Mouse (Mus musculus): Measurements from ENCODE around the gene Endog. TPM values are rescaled to one million over a fixed set of nuclear protein-coding genes. Genes with fewer than 3 reads are reported as not detected.
"Not testable (repeated sequence)": the region's sequence is repeated elsewhere in the genome, so short reads cannot be mapped to it uniquely, and the experiment has no call there.

Gene Endog
- 15.9 and 17.5 TPM in 2 replicates for polyA plus RNA-seq (2016; fragmentation: Nextera tagmentation; extraction: Ambion mirVana)

GRCm38 (mm10) chr2:30171371-30171996 lies at the start of gene Endog:
Gene Endog (plus strand): TSS chr2:30171493.
- peak; percentile 86 for DNase-seq (ENCODE audit: low spot score)
- peak within 1 kb of the TSS; percentile 92 for H3K27ac ChIP-seq
- peaks cover 43% of the 10 kb centered on the region for H3K36me3 ChIP-seq
- under 1% methylated on average over 74 of the region's 75 CpGs for WGBS
- peaks cover 6% of the 10 kb centered on the region; the same call in 1 of the 2 replicates for H3K27me3 ChIP-seq (ENCODE audit: insufficient read depth, poor library complexity, severe bottlenecking)
- peaks cover 22% of the 10 kb centered on the region for H3K4me1 ChIP-seq (replicated peaks)
- H3K4me3 ChIP-seq: peak within 1 kb of the TSS; percentile 73
- H3K9me3 ChIP-seq: peaks cover 12% of the 10 kb centered on the region

GRCm38 (mm10) chr2:30122766-30123165 lies 48.5 kb upstream of the Endog start:
- H3K9me3 ChIP-seq: no peaks in the 10 kb centered on the region
- H3K27ac ChIP-seq: no peak overlapping the region
- H3K27me3 ChIP-seq (ENCODE audit: insufficient read depth, poor library complexity, severe bottlenecking): no peaks in the 10 kb centered on the region
- H3K4me3 ChIP-seq: no peak overlapping the region
- DNase-seq (ENCODE audit: low spot score): no peak
- 0 out of 2 replicates have a peak, but pooled peaks cover 5% of the 10 kb centered on the region for H3K36me3 ChIP-seq
- 86% methylated on average over 5 of the region's 5 CpGs for WGBS
- H3K4me1 ChIP-seq (replicated peaks): peaks cover 45% of the 10 kb centered on the region

- peak overlapping the region; percentile 95 for H3K27ac ChIP-seq
- no peaks in the 10 kb centered on the region for H3K9me3 ChIP-seq
- DNase-seq (ENCODE audit: low spot score): no peak
- 2% methylated on average over 44 of the region's 44 CpGs for WGBS
- 0 out of 2 replicates have a peak, but pooled peaks cover 5% of the 10 kb centered on the region for H3K36me3 ChIP-seq
- no peaks in the 10 kb centered on the region for H3K27me3 ChIP-seq (ENCODE audit: insufficient read depth, poor library complexity, severe bottlenecking)
- H3K4me1 ChIP-seq (replicated peaks): peaks cover 43% of the 10 kb centered on the region
- H3K4me3 ChIP-seq: peak overlapping the region; percentile 93
These were observed 47.4 kb upstream of the Endog start for GRCm38 (mm10) chr2:30123729-30124471.

GRCm38 (mm10) chr2:30124472-30125274 lies 46.6 kb upstream of the Endog start, which contains the start of gene Zer1:
Gene Zer1 (minus strand): TSS chr2:30124585.
- DNase-seq (ENCODE audit: low spot score): peak; percentile 93
- Histone ChIP-seq H3K27me3 (ENCODE audit: insufficient read depth, poor library complexity, severe bottlenecking) (no peaks in the 10 kb centered on the region), H3K4me3 (peak within 1 kb of the TSS; percentile 93), H3K36me3 (0 out of 2 replicates have a peak, but pooled peaks cover 5% of the 10 kb centered on the region), H3K27ac (peak within 1 kb of the TSS; percentile 95), H3K9me3 (no peaks in the 10 kb centered on the region), H3K4me1 (replicated peaks) (peaks cover 36% of the 10 kb centered on the region)
- 10% methylated on average over 31 of the region's 31 CpGs for WGBS

GRCm38 (mm10) chr2:30128789-30129188 lies 42.5 kb upstream of the Endog start:
- Histone ChIP-seq H3K27me3 (ENCODE audit: insufficient read depth, poor library complexity, severe bottlenecking) (no peaks in the 10 kb centered on the region), H3K4me3 (no peak overlapping the region), H3K9me3 (no peaks in the 10 kb centered on the region), H3K27ac (no peak overlapping the region), H3K36me3 (no peaks in the 10 kb centered on the region), H3K4me1 (replicated peaks) (peaks cover 24% of the 10 kb centered on the region)
- WGBS: 31% methylated on average over 2 of the region's 2 CpGs
- DNase-seq (ENCODE audit: low spot score): peak; percentile 14

GRCm38 (mm10) chr2:30130156-30130555 lies 41.1 kb upstream of the Endog start:
- 84% methylated on average over 4 of the region's 4 CpGs for WGBS
- H3K27me3 ChIP-seq (ENCODE audit: insufficient read depth, poor library complexity, severe bottlenecking): no peaks in the 10 kb centered on the region
- no peak for DNase-seq (ENCODE audit: low spot score)
- peaks cover 24% of the 10 kb centered on the region for H3K4me1 ChIP-seq (replicated peaks)
- H3K4me3 ChIP-seq: no peak overlapping the region
- no peaks in the 10 kb centered on the region for H3K9me3 ChIP-seq
- H3K36me3 ChIP-seq: peaks cover under 1% of the 10 kb centered on the region; the same call in 1 of the 2 replicates
- H3K27ac ChIP-seq: no peak overlapping the region

GRCm38 (mm10) chr2:30131240-30131639 lies 40.1 kb upstream of the Endog start:
- H3K4me3 ChIP-seq; H3K27me3 ChIP-seq (ENCODE audit: insufficient read depth, poor library complexity, severe bottlenecking); H3K27ac ChIP-seq; H3K9me3 ChIP-seq; DNase-seq (ENCODE audit: low spot score): not testable (repeated sequence)
- H3K36me3 ChIP-seq: peaks cover 12% of the 10 kb centered on the region
- H3K4me1 ChIP-seq (replicated peaks): peaks cover 26% of the 10 kb centered on the region
- WGBS: 73% methylated on average over 5 of the region's 5 CpGs

GRCm38 (mm10) chr2:30132801-30133612 lies 38.3 kb upstream of the Endog start:
- DNase-seq (ENCODE audit: low spot score): no peak
- peak overlapping the region; percentile 94 for H3K27ac ChIP-seq

GRCm38 (mm10) chr2:30133613-30134377 lies 37.5 kb upstream of the Endog start, which contains the start of gene Tbc1d13:
Gene Tbc1d13 (plus strand): TSS chr2:30133746.
- Histone ChIP-seq H3K4me1 (replicated peaks) (peaks cover 26% of the 10 kb centered on the region), H3K4me3 (peak within 1 kb of the TSS; percentile 97), H3K27me3 (ENCODE audit: insufficient read depth, poor library complexity, severe bottlenecking) (no peaks in the 10 kb centered on the region), H3K9me3 (no peaks in the 10 kb centered on the region), H3K36me3 (peaks cover 36% of the 10 kb centered on the region), H3K27ac (peak within 1 kb of the TSS; percentile 94)
- WGBS: under 1% methylated on average over 46 of the region's 46 CpGs
- DNase-seq (ENCODE audit: low spot score): peak; percentile 96

More at GRCm38 (mm10) chr2:30132801-30133612, 38.3 kb upstream of the Endog start:
- Histone ChIP-seq H3K36me3 (peaks cover 29% of the 10 kb centered on the region), H3K4me3 (peak overlapping the region; percentile 97), H3K4me1 (replicated peaks) (peaks cover 26% of the 10 kb centered on the region), H3K27me3 (ENCODE audit: insufficient read depth, poor library complexity, severe bottlenecking) (no peaks in the 10 kb centered on the region), H3K9me3 (no peaks in the 10 kb centered on the region)
- 29% methylated on average over 16 of the region's 16 CpGs for WGBS

GRCm38 (mm10) chr2:30134378-30134711 lies 36.9 kb upstream of the Endog start:
- peaks cover 40% of the 10 kb centered on the region for H3K36me3 ChIP-seq
- peak overlapping the region; percentile 94 for H3K27ac ChIP-seq
- no peak for DNase-seq (ENCODE audit: low spot score)
- H3K4me3 ChIP-seq: peak overlapping the region; percentile 97
- WGBS: 34% methylated on average over 6 of the region's 6 CpGs
- H3K27me3 ChIP-seq (ENCODE audit: insufficient read depth, poor library complexity, severe bottlenecking): no peaks in the 10 kb centered on the region
- H3K9me3 ChIP-seq: no peaks in the 10 kb centered on the region
- H3K4me1 ChIP-seq (replicated peaks): peaks cover 26% of the 10 kb centered on the region

- Histone ChIP-seq H3K4me3 (peak overlapping the region; percentile 97), H3K27me3 (ENCODE audit: insufficient read depth, poor library complexity, severe bottlenecking) (no peaks in the 10 kb centered on the region), H3K9me3 (no peaks in the 10 kb centered on the region), H3K27ac (peak overlapping the region; percentile 94; the same call in 1 of the 2 replicates), H3K4me1 (replicated peaks) (peaks cover 26% of the 10 kb centered on the region), H3K36me3 (peaks cover 45% of the 10 kb centered on the region)
- DNase-seq (ENCODE audit: low spot score): no peak
- 69% methylated on average over 10 of the region's 10 CpGs for whole genome bisulfite sequencing
These were observed 36.2 kb upstream of the Endog start for GRCm38 (mm10) chr2:30134928-30135620.
